ENCODE assay signal across 9 mouse cellular contexts in the genomic region with DNA sequence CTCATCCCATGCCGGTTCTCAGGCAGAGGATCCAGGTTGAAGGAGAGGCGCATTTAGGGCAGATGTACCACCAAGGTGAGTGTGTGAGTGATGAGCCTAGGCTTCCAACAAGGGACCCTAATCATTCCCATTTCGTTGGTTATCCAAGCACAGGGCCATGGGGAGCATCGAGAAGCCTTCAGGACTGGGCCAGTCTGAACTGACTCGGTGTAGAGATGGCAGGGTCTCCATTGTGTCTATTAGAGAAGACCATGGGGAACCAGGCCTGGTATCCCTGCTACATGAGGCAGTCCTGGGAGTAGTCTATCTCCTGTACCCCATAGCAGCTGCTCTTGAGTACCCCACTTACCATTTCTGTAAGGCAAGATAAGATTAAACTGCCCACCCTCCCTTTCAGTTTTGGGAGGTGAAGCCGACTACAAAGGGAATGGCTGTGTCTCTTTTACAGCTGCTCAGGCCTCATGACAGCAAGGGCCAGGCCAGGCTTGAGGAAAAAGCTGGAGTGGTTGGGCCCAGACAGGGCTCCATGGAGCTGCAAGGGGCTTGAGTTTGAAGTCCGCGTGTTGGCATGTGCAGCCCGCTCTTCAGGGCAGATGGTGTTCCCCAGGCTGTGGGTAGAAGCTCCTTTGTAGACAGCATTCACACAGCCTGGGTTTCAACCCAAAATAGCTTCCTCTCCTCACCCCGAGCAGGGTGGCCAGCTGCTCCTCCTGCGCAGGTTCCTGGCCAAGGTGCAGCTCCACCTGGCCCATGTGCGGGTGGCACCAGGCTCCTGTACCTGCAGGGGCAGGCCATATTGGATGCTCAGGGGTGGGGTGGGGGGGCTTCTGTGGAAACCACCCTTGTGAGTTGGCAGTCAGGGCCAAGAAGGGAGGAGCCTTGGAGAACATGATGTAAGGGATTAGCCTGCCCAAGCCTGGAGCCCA. TPM values are rescaled to one million over a fixed set of nuclear protein-coding genes. Genes with fewer than 3 reads are reported as not detected.
DNase-seq lines count a peak whose midpoint lies in the region; ATAC-seq lines count a peak whose summit lies in the region.
"Had no signal": no experiment of that assay in that cellular context is flagged by ENCODE, and none has a peak within 500 bp of the region (broad histone marks: within the 10 kb centered on the region; RNA-seq: fewer than 3 reads in every experiment).

No protein-coding gene starts in this region.

- peak; percentile 49 for DNase-seq in ZHBTc4 (ENCODE audit: low read depth, low spot score)
- DNase-seq in cerebellum, postnatal 25 days: peak; percentile 93 to 94
- peak; percentile 67 for DNase-seq in naive thymus-derived CD4-positive, alpha-beta T cell, adult 2 months (ENCODE audit: low read depth)
- DNase-seq in adrenal gland, postnatal 36 days: no peak
- DNase-seq in retina, postnatal 1 day: no peak
- DNase-seq in adrenal gland, postnatal 25 days: no peak

- H3K36me3 ChIP-seq in hindbrain, embryonic 15.5 days: no peaks in the 10 kb centered on the region
- H3K36me3 ChIP-seq in hindbrain, embryonic 12.5 days: no peaks in the 10 kb centered on the region
- H3K36me3 ChIP-seq: embryonic facial prominence, embryonic 10.5 days had no signal

- H3K4me2 ChIP-seq in hindbrain, embryonic 15.5 days: no peak overlapping the region
- H3K4me2 ChIP-seq in hindbrain, embryonic 12.5 days (replicated peaks): no peak overlapping the region

- no peak overlapping the region for H3K9ac ChIP-seq in hindbrain, embryonic 15.5 days
- no peak overlapping the region for H3K9ac ChIP-seq in hindbrain, embryonic 12.5 days

- WGBS in hindbrain, embryonic 15.5 days: 87% methylated on average over 12 of the region's 12 CpGs
- 91% methylated on average over 12 of the region's 12 CpGs for WGBS in hindbrain, embryonic 12.5 days

- H3K4me3 ChIP-seq in hindbrain, embryonic 15.5 days: no peak overlapping the region
- H3K4me3 ChIP-seq in hindbrain, embryonic 12.5 days: no peak overlapping the region
- H3K4me3 ChIP-seq: embryonic facial prominence, embryonic 10.5 days had no signal

- no peaks in the 10 kb centered on the region for H3K9me3 ChIP-seq in hindbrain, embryonic 15.5 days
- no peaks in the 10 kb centered on the region for H3K9me3 ChIP-seq in hindbrain, embryonic 12.5 days (replicated peaks)
- H3K9me3 ChIP-seq: embryonic facial prominence, embryonic 10.5 days had no signal

- peaks cover 10% of the 10 kb centered on the region for H3K4me1 ChIP-seq in hindbrain, embryonic 15.5 days (replicated peaks)
- peaks cover 11% of the 10 kb centered on the region for H3K4me1 ChIP-seq in hindbrain, embryonic 12.5 days

- ATAC-seq in hindbrain, embryonic 15.5 days (ENCODE audit: low FRiP score, low read depth): peak; percentile 43
- ATAC-seq in hindbrain, embryonic 12.5 days (ENCODE audit: low FRiP score): no peak

- H3K27me3 ChIP-seq in hindbrain, embryonic 15.5 days: no peaks in the 10 kb centered on the region
- H3K27me3 ChIP-seq in hindbrain, embryonic 12.5 days: no peaks in the 10 kb centered on the region

- H3K27ac ChIP-seq in hindbrain, embryonic 15.5 days (replicated peaks): no peak overlapping the region
- no peak overlapping the region for H3K27ac ChIP-seq in hindbrain, embryonic 12.5 days
- H3K27ac ChIP-seq: embryonic facial prominence, embryonic 10.5 days had no signal

RNA-seq across cellular contexts. Expression of gene Klf13, which starts 52.6 kb away (rescaled TPM):
- polyA plus RNA-seq in hindbrain, embryonic 15.5 days (2015; fragmentation: Nextera tagmentation; extraction: Ambion mirVana): 24.7 and 26.8 TPM in 2 replicates
- polyA plus RNA-seq in hindbrain, embryonic 12.5 days (2016; fragmentation: Nextera tagmentation; extraction: Ambion mirVana): 28.1 and 30.1 TPM in 2 replicates
- total RNA-seq in adrenal gland, postnatal 36 days (2021): 10 to 100 TPM; 73.9 to 77.8 TPM
- 85.4 and 93.8 TPM in 2 replicates for total RNA-seq in adrenal gland, postnatal 25 days (2021)

Comparison
In these comparisons a context has a peak if more than half of its experiments do, and no peak if none do; other contexts are left out.
1. DNase-seq: peak in ZHBTc4 (single experiment), cerebellum, postnatal 25 days (2 of 2) and naive thymus-derived CD4-positive, alpha-beta T cell, adult 2 months (single experiment); none in adrenal gland, postnatal 36 days (0 of 2), retina, postnatal 1 day (single experiment) and adrenal gland, postnatal 25 days (single experiment).